Mouse (Mus musculus): ENCODE measurements around the gene Tex21. TPM values are rescaled to one million over a fixed set of nuclear protein-coding genes. Genes with fewer than 3 reads are reported as not detected.
"Not testable (repeated sequence)": the region's sequence is repeated elsewhere in the genome, so short reads cannot be mapped to it uniquely, and the experiment has no call there.

Tex21 gene
- total RNA-seq, 2 experiments from 2014 or later = not detected

GRCm38 (mm10) chr12:76263876-76264275, 17.3 kb upstream of the Tex21 start:
- no peak for DNase-seq (ENCODE audit: extremely low spot score in 1 of 2, low spot score in 2 of 2)
- intact Hi-C loops (cut with DNase I) = loop anchor here (10.0 kb wide), 1 partner anchor 211 kb away; no protein-coding TSS in a partner anchor

- intact Hi-C loops (cut with DNase I) = loop anchor here (10.0 kb wide), 1 partner anchor 212 kb away; no protein-coding TSS in a partner anchor
- DNase-seq (ENCODE audit: extremely low spot score in 1 of 2, low spot score in 2 of 2) = no peak
Measured at GRCm38 (mm10) chr12:76262918-76263317, 16.4 kb upstream of the Tex21 start.

GRCm38 (mm10) chr12:76261556-76261955, 15.0 kb upstream of the Tex21 start:
- no peak for DNase-seq (ENCODE audit: extremely low spot score in 1 of 2, low spot score in 2 of 2)
- intact Hi-C loops (cut with DNase I) = loop anchor here (10.0 kb wide), 1 partner anchor 213 kb away; no protein-coding TSS in a partner anchor

GRCm38 (mm10) chr12:76260673-76261072, 14.1 kb upstream of the Tex21 start:
- intact Hi-C loops (cut with DNase I) = loop anchor here (10.0 kb wide), 1 partner anchor 214 kb away; no protein-coding TSS in a partner anchor
- DNase-seq (ENCODE audit: extremely low spot score in 1 of 2, low spot score in 2 of 2) = no peak

- DNase-seq (ENCODE audit: extremely low spot score in 1 of 2, low spot score in 2 of 2) = no peak
- intact Hi-C loops (cut with DNase I) = no loop called here
Measured at GRCm38 (mm10) chr12:76256114-76256843, 9.7 kb upstream of the Tex21 start.

- peak in 1 of 2 experiments; percentile 34 for DNase-seq (ENCODE audit: extremely low spot score in 1 of 2, low spot score in 2 of 2)
- intact Hi-C loops (cut with DNase I) = no loop called here
Measured at GRCm38 (mm10) chr12:76255499-76255875, 8.9 kb upstream of the Tex21 start.

GRCm38 (mm10) chr12:76254725-76255498, 8.4 kb upstream of the Tex21 start, which contains the start of gene Mthfd1:
TSS of gene Mthfd1 (plus strand) at chr12:76255298.
- DNase-seq (ENCODE audit: extremely low spot score in 1 of 2, low spot score in 2 of 2) = peak; percentile 96
- intact Hi-C loops (cut with DNase I) = no loop called here

- DNase-seq (ENCODE audit: extremely low spot score in 1 of 2, low spot score in 2 of 2) = no peak
- intact Hi-C loops (cut with DNase I) = no loop called here
Measured at GRCm38 (mm10) chr12:76253991-76254390, 7.4 kb upstream of the Tex21 start.

GRCm38 (mm10) chr12:76253591-76253990, 7.0 kb upstream of the Tex21 start:
- intact Hi-C loops (cut with DNase I) = no loop called here
- DNase-seq (ENCODE audit: extremely low spot score in 1 of 2, low spot score in 2 of 2) = no peak

GRCm38 (mm10) chr12:76253090-76253489, 6.5 kb upstream of the Tex21 start:
- intact Hi-C loops (cut with DNase I) = no loop called here

GRCm38 (mm10) chr12:76244981-76245380, 1.6 kb downstream of the Tex21 start:
- no peak for DNase-seq (ENCODE audit: extremely low spot score in 1 of 2, low spot score in 2 of 2)
- intact Hi-C loops (cut with DNase I) = no loop called here

More at GRCm38 (mm10) chr12:76253090-76253489, 6.5 kb upstream of the Tex21 start:
- DNase-seq (ENCODE audit: extremely low spot score in 1 of 2, low spot score in 2 of 2) = no peak

- DNase-seq (ENCODE audit: extremely low spot score in 1 of 2, low spot score in 2 of 2) = no peak
- intact Hi-C loops (cut with DNase I) = no loop called here
Measured at GRCm38 (mm10) chr12:76241833-76242232, 4.7 kb downstream of the Tex21 start.

GRCm38 (mm10) chr12:76241084-76241483, 5.5 kb downstream of the Tex21 start:
- intact Hi-C loops (cut with DNase I) = no loop called here
- no peak for DNase-seq (ENCODE audit: extremely low spot score in 1 of 2, low spot score in 2 of 2)

- no peak for DNase-seq (ENCODE audit: extremely low spot score in 1 of 2, low spot score in 2 of 2)
- intact Hi-C loops (cut with DNase I) = no loop called here
Measured at GRCm38 (mm10) chr12:76240670-76241069, 5.9 kb downstream of the Tex21 start.

- no peak for DNase-seq (ENCODE audit: extremely low spot score in 1 of 2, low spot score in 2 of 2)
- intact Hi-C loops (cut with DNase I) = no loop called here
Measured at GRCm38 (mm10) chr12:76239839-76240571, 6.5 kb downstream of the Tex21 start.

GRCm38 (mm10) chr12:76239145-76239838, 7.3 kb downstream of the Tex21 start:
- DNase-seq (ENCODE audit: extremely low spot score in 1 of 2, low spot score in 2 of 2) = no peak
- intact Hi-C loops (cut with DNase I) = no loop called here

GRCm38 (mm10) chr12:76235253-76235652, 11.3 kb downstream of the Tex21 start:
- DNase-seq (ENCODE audit: extremely low spot score in 1 of 2, low spot score in 2 of 2) = no peak
- intact Hi-C loops (cut with DNase I) = no loop called here

- intact Hi-C loops (cut with DNase I) = no loop called here
- DNase-seq (ENCODE audit: extremely low spot score in 1 of 2, low spot score in 2 of 2) = no peak
Measured at GRCm38 (mm10) chr12:76230644-76231043, 15.9 kb downstream of the Tex21 start.

GRCm38 (mm10) chr12:76222104-76222503, 24.4 kb downstream of the Tex21 start:
- DNase-seq (ENCODE audit: extremely low spot score in 1 of 2, low spot score in 2 of 2); intact Hi-C loops (cut with DNase I): not testable (repeated sequence)

Data from left cerebral cortex, postnatal 10 days (tissue).